Mouse (Mus musculus): ENCODE results near the gene Ankrd35.
"Not testable (repeated sequence)": the region's sequence is repeated elsewhere in the genome, so short reads cannot be mapped to it uniquely, and the experiment has no call there.

The Ankrd35 gene

GRCm38 (mm10) chr3:96674442-96674841 lies 4.5 kb downstream of the Ankrd35 start:
- DNase-seq = no peak

GRCm38 (mm10) chr3:96675171-96675570 lies 5.2 kb downstream of the Ankrd35 start:
- DNase-seq = peak; percentile 34 to 41

- DNase-seq = no peak
These were observed 5.8 kb downstream of the Ankrd35 start for GRCm38 (mm10) chr3:96675690-96676089.

GRCm38 (mm10) chr3:96678456-96678855 lies 8.5 kb downstream of the Ankrd35 start:
- DNase-seq = no peak

- no peak for DNase-seq
These were observed 9.3 kb downstream of the Ankrd35 start for GRCm38 (mm10) chr3:96679159-96679674.

- DNase-seq = no peak
These were observed 10.5 kb downstream of the Ankrd35 start for GRCm38 (mm10) chr3:96680269-96680956.

- no peak for DNase-seq
These were observed 13.6 kb downstream of the Ankrd35 start for GRCm38 (mm10) chr3:96683496-96683895.

- no peak for DNase-seq
These were observed 14.4 kb downstream of the Ankrd35 start for GRCm38 (mm10) chr3:96684151-96684821.

GRCm38 (mm10) chr3:96684822-96685156 lies 14.9 kb downstream of the Ankrd35 start:
- DNase-seq = no peak

GRCm38 (mm10) chr3:96686057-96686456 lies 16.1 kb downstream of the Ankrd35 start:
- not testable (repeated sequence) for DNase-seq

- no peak for DNase-seq
These were observed 18.9 kb downstream of the Ankrd35 start for GRCm38 (mm10) chr3:96688854-96689253.

GRCm38 (mm10) chr3:96690298-96690697 lies 20.4 kb downstream of the Ankrd35 start:
- DNase-seq = no peak

GRCm38 (mm10) chr3:96692506-96692905 lies 22.6 kb downstream of the Ankrd35 start:
- no peak for DNase-seq

- no peak for DNase-seq
These were observed 23.6 kb downstream of the Ankrd35 start for GRCm38 (mm10) chr3:96693579-96693978.

- peak; percentile 69 to 72 for DNase-seq
These were observed 26.4 kb downstream of the Ankrd35 start, which contains the start of gene Pias3 for GRCm38 (mm10) chr3:96696198-96696765. TSS of gene Pias3 (plus strand) at chr3:96696384.

- DNase-seq = peak; percentile 88 to 90
These were observed 27.1 kb downstream of the Ankrd35 start for GRCm38 (mm10) chr3:96696766-96697732.

- DNase-seq = no peak
These were observed 29.2 kb downstream of the Ankrd35 start for GRCm38 (mm10) chr3:96698993-96699690.

GRCm38 (mm10) chr3:96700376-96700775 lies 30.4 kb downstream of the Ankrd35 start:
- peak; percentile 50 to 57 for DNase-seq

- DNase-seq = no peak
These were observed 31.1 kb downstream of the Ankrd35 start for GRCm38 (mm10) chr3:96701003-96701402.

GRCm38 (mm10) chr3:96704778-96705177 lies 34.8 kb downstream of the Ankrd35 start:
- DNase-seq = peak; percentile 56 to 57

GRCm38 (mm10) chr3:96706217-96706616 lies 36.3 kb downstream of the Ankrd35 start:
- no peak for DNase-seq

GRCm38 (mm10) chr3:96706984-96707383 lies 37.1 kb downstream of the Ankrd35 start:
- no peak for DNase-seq

Measured in B cell, adult 2 months (primary cell).